Mouse (Mus musculus) lung, embryonic 14.5 days (tissue): ENCODE results near the gene Olfr190. TPM values are rescaled to one million over a fixed set of nuclear protein-coding genes. Genes with fewer than 3 reads are reported as not detected.
"Not testable (repeated sequence)": the region's sequence is repeated elsewhere in the genome, so short reads cannot be mapped to it uniquely, and the experiment has no call there.

ENCODE experiments used
- ATAC-seq: fragments of 200-750 bp; cut with Nextera tagmentation; 2 replicates; pipeline ENCODE4 v1.8.0; 2017; ENCODE audit warnings: mild to moderate bottlenecking, moderate TSS enrichment, moderate library complexity; ENCODE audit not compliant: insufficient read depth
- DNase-seq: peaks from one replicate; pipeline ENCODE4 v3.0.0-alpha.2; 2015
- H3K27ac ChIP-seq: fragments of 300-500 bp; sonication (generic); 2 replicates; pipeline ENCODE4 v1.5.1; 2014; ENCODE audit warnings: low read depth, mild to moderate bottlenecking, moderate library complexity
- H3K27me3 ChIP-seq: fragments of 300-500 bp; sonication (generic); 2 replicates; pipeline ENCODE4 v1.6.1; 2014; ENCODE audit warnings: low read length, control low read depth; ENCODE audit not compliant: insufficient read depth
- H3K36me3 ChIP-seq: fragments of 300-500 bp; sonication (generic); 2 replicates; pipeline ENCODE4 v1.6.1; 2014; ENCODE audit warnings: control low read depth; ENCODE audit not compliant: insufficient read depth
- H3K4me1 ChIP-seq: fragments of 300-500 bp; sonication (generic); 2 replicates; pipeline ENCODE4 v1.6.1; 2014; ENCODE audit warnings: antibody characterized with exemption, control low read depth; ENCODE audit not compliant: insufficient read depth
- H3K4me2 ChIP-seq: fragments of 300-500 bp; sonication (generic); 2 replicates; pipeline ENCODE4 v1.6.1; 2014; ENCODE audit warnings: mild to moderate bottlenecking
- H3K4me3 ChIP-seq: fragments of 300-500 bp; sonication (generic); 2 replicates; pipeline ENCODE4 v1.5.1; 2014; ENCODE audit warnings: low read depth, low read length
- H3K9ac ChIP-seq: fragments of 300-500 bp; sonication (generic); 2 replicates; pipeline ENCODE4 v1.6.1; 2014
- H3K9me3 ChIP-seq: fragments of 300-500 bp; sonication (generic); 2 replicates; pipeline ENCODE4 v1.6.1; 2016; ENCODE audit warnings: low read depth, low read length, control low read depth
- CTCF ChIP-seq: IDR thresholded peaks from 2 replicates; pipeline ENCODE4 v1.5.1; 2016; ENCODE audit warnings: antibody characterized with exemption, low read depth
- WGBS: fragments of 180-500 bp; shearing (Covaris S2); extraction: QIAGEN DNeasy Blood & Tissue Kit; methylation state at CpG from one replicate; pipeline ENCODE4 v1.1.7; 2014; 5-methylcytosine and 5-hydroxymethylcytosine counted together
- polyA plus RNA-seq: library from polyadenylated mRNA; unstranded; fragments of >200 nt; fragmentation: Nextera tagmentation; extraction: Ambion mirVana; gene quantifications from 2 replicates; pipeline ENCODE4 v1.2.1, GENCODE M21; 2014

The Olfr190 gene
- polyA plus RNA-seq, 1 experiment from 2014 or later: not detected

- Histone ChIP-seq H3K9me3 (no peaks in the 10 kb centered on the region), H3K4me2 (no peak overlapping the region), H3K36me3 (no peaks in the 10 kb centered on the region), H3K27me3 (no peaks in the 10 kb centered on the region), H3K9ac (no peak overlapping the region), H3K27ac (no peak overlapping the region), H3K4me3 (no peak overlapping the region), H3K4me1 (no peaks in the 10 kb centered on the region)
- ATAC-seq (no peak), DNase-seq (no peak)
- TF ChIP-seq CTCF: no peak
Measured at GRCm38 (mm10) chr16:59071755-59072154, 6.0 kb downstream of the Olfr190 start.

- not testable (repeated sequence) for H3K4me1 ChIP-seq, H3K4me2 ChIP-seq, H3K4me3 ChIP-seq, H3K27ac ChIP-seq, H3K9ac ChIP-seq, H3K27me3 ChIP-seq, H3K36me3 ChIP-seq, H3K9me3 ChIP-seq
- ATAC-seq (peak; percentile 84; the same call in 1 of the 2 replicates), DNase-seq (peak; percentile 11)
- WGBS: 42% methylated on average over 3 of the region's 3 CpGs
Measured at GRCm38 (mm10) chr16:59062411-59062810, 15.4 kb downstream of the Olfr190 start.

GRCm38 (mm10) chr16:59049286-59049685 lies 28.5 kb downstream of the Olfr190 start:
- not testable (repeated sequence) for DNase-seq, H3K9ac ChIP-seq, H3K4me2 ChIP-seq, H3K27me3 ChIP-seq, H3K4me1 ChIP-seq, H3K4me3 ChIP-seq, H3K36me3 ChIP-seq, ATAC-seq, H3K27ac ChIP-seq, H3K9me3 ChIP-seq
- 84% methylated on average over 2 of the region's 2 CpGs for WGBS

DNA sequence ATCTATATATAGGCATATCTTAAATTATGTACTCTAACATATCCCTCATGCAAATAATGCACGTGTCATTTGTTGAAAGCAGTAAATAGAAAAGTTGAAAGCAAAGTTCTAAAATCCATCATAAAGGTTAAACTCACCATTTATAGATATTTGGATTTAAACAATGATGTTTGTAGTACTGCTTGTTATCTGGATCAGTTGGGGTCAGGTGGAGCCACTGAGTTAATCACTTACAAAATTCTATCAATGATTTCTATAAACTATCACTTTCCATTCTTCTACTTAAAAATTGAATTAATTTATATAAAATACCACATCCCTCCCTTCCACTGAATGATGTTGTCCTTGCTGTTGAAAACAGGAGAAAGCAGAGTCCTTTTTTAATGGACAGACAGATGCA lies 28.9 kb downstream of the Olfr190 start:
- H3K27ac ChIP-seq: no peak overlapping the region
- no peaks in the 10 kb centered on the region for H3K9me3 ChIP-seq
- no peaks in the 10 kb centered on the region for H3K4me1 ChIP-seq
- WGBS: 76% methylated on average over 1 of the region's 1 CpGs
- no peak for DNase-seq
- H3K4me2 ChIP-seq: no peak overlapping the region
- no peak for ATAC-seq
- H3K27me3 ChIP-seq: no peaks in the 10 kb centered on the region
- H3K9ac ChIP-seq: no peak overlapping the region
- H3K36me3 ChIP-seq: no peaks in the 10 kb centered on the region
- H3K4me3 ChIP-seq: no peak overlapping the region
- no peak for TF ChIP-seq CTCF

- TF ChIP-seq CTCF: no peak
- Histone ChIP-seq H3K4me1 (no peaks in the 10 kb centered on the region), H3K4me3 (no peak overlapping the region), H3K27ac (no peak overlapping the region), H3K9ac (no peak overlapping the region), H3K36me3 (no peaks in the 10 kb centered on the region), H3K9me3 (no peaks in the 10 kb centered on the region), H3K4me2 (no peak overlapping the region), H3K27me3 (no peaks in the 10 kb centered on the region)
- ATAC-seq (no peak), DNase-seq (no peak)
- WGBS: 51% methylated on average over 4 of the region's 4 CpGs
Measured at GRCm38 (mm10) chr16:59047579-59047978, 30.2 kb downstream of the Olfr190 start.

- Histone ChIP-seq H3K9ac (no peak overlapping the region), H3K4me1 (no peaks in the 10 kb centered on the region), H3K36me3 (no peaks in the 10 kb centered on the region), H3K4me3 (no peak overlapping the region), H3K27ac (no peak overlapping the region), H3K4me2 (no peak overlapping the region), H3K27me3 (no peaks in the 10 kb centered on the region), H3K9me3 (no peaks in the 10 kb centered on the region)
- no peak for TF ChIP-seq CTCF
- no peak for ATAC-seq
- no peak for DNase-seq
- WGBS: 68% methylated on average over 3 of the region's 3 CpGs
Measured at GRCm38 (mm10) chr16:59045835-59046234, 32.0 kb downstream of the Olfr190 start.

DNA sequence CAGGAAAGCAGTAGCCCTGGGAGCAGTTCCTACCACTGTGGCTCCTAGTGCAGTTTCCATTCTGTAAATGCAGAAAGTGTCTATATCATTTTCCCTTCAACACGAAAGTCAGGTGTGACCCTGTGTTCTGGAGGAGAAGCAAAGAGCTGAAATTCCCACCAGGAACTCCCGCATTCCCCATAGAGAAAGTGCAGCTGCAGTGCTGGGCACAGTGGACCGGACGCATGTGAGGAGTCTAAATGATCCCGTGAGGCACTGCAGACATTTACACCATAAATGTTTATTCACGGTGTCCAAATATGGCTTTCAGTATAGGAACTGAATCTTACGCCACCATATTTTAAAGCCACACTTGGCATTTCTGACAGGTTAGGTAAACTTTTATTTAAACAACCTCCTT lies 38.1 kb downstream of the Olfr190 start, which contains the start of gene Olfr187:
TSS of gene Olfr187 (minus strand) at position 58 of the 400 bp plus-strand sequence.
- 44% methylated on average over 7 of the region's 7 CpGs for WGBS
- no peak for ATAC-seq
- peak; percentile 17 for DNase-seq
- H3K36me3 ChIP-seq: no peaks in the 10 kb centered on the region
- H3K9ac ChIP-seq: no peak within 1 kb of the TSS
- H3K9me3 ChIP-seq: no peaks in the 10 kb centered on the region
- no peak for TF ChIP-seq CTCF
- H3K27ac ChIP-seq: no peak within 1 kb of the TSS
- 0 out of 2 replicates have a peak within 1 kb of the TSS, but pooled peaks have one; percentile 18 for H3K4me2 ChIP-seq
- no peaks in the 10 kb centered on the region for H3K4me1 ChIP-seq
- H3K27me3 ChIP-seq: no peaks in the 10 kb centered on the region
- no peak within 1 kb of the TSS for H3K4me3 ChIP-seq

- no peak for TF ChIP-seq CTCF
- Histone ChIP-seq H3K9me3 (no peaks in the 10 kb centered on the region), H3K4me2 (no peak within 1 kb of the TSS), H3K27me3 (no peaks in the 10 kb centered on the region), H3K9ac (no peak within 1 kb of the TSS), H3K27ac (no peak within 1 kb of the TSS), H3K4me1 (no peaks in the 10 kb centered on the region), H3K4me3 (no peak within 1 kb of the TSS), H3K36me3 (no peaks in the 10 kb centered on the region)
- no peak for DNase-seq
- 88% methylated on average over 4 of the region's 4 CpGs for WGBS
- no peak for ATAC-seq
Measured at GRCm38 (mm10) chr16:59030191-59030590, 47.6 kb downstream of the Olfr190 start, which contains the start of gene Olfr186. TSS of gene Olfr186 (minus strand) at chr16:59030291.

Other genes starting within 250 kb of the Olfr190 start
- not detected in 2 replicates for gene Olfr177, start 203.2 kb downstream of the Olfr190 start, polyA plus RNA-seq
- not detected in 2 replicates for gene Olfr178, start 185.9 kb downstream of the Olfr190 start, polyA plus RNA-seq
- gene Olfr181, start 149.2 kb downstream of the Olfr190 start, polyA plus RNA-seq: not detected in 2 replicates
- gene Olfr180, start 148.6 kb downstream of the Olfr190 start, polyA plus RNA-seq: not detected in 2 replicates
- gene Olfr183, start 82.6 kb downstream of the Olfr190 start, polyA plus RNA-seq: not detected in 2 replicates
- not detected in 2 replicates for gene Olfr186, start 47.7 kb downstream of the Olfr190 start, polyA plus RNA-seq
- gene Olfr187, start 38.2 kb downstream of the Olfr190 start, polyA plus RNA-seq: not detected in 2 replicates
- gene Olfr191, start 11.8 kb upstream of the Olfr190 start, polyA plus RNA-seq: not detected in 2 replicates
- not detected in 2 replicates for gene Olfr193, start 33.9 kb upstream of the Olfr190 start, polyA plus RNA-seq
- gene Olfr194, start 43.1 kb upstream of the Olfr190 start, polyA plus RNA-seq: not detected in 2 replicates
- gene Olfr195, start 69.0 kb upstream of the Olfr190 start, polyA plus RNA-seq: not detected in 2 replicates
- not detected in 2 replicates for gene Olfr196, start 92.4 kb upstream of the Olfr190 start, polyA plus RNA-seq
- not detected in 2 replicates for gene Olfr198, start 125.5 kb upstream of the Olfr190 start, polyA plus RNA-seq
- not detected in 2 replicates for gene Olfr199, start 141.8 kb upstream of the Olfr190 start, polyA plus RNA-seq
- gene Olfr201, start 194.6 kb upstream of the Olfr190 start, polyA plus RNA-seq: not detected in 2 replicates
- not detected in 2 replicates for gene Olfr202, start 208.8 kb upstream of the Olfr190 start, polyA plus RNA-seq
- not detected in 2 replicates for gene Olfr203, start 220.9 kb upstream of the Olfr190 start, polyA plus RNA-seq
- not detected in 2 replicates for gene Olfr204, start 240.2 kb upstream of the Olfr190 start, polyA plus RNA-seq